Mouse (Mus musculus): ENCODE results near the gene Cpm.
A peak's percentile ranks its signal among the peaks of the same experiment; 100 is the strongest.
"Not testable (repeated sequence)": the region's sequence is repeated elsewhere in the genome, so short reads cannot be mapped to it uniquely, and the experiment has no call there.

The Cpm gene

DNA sequence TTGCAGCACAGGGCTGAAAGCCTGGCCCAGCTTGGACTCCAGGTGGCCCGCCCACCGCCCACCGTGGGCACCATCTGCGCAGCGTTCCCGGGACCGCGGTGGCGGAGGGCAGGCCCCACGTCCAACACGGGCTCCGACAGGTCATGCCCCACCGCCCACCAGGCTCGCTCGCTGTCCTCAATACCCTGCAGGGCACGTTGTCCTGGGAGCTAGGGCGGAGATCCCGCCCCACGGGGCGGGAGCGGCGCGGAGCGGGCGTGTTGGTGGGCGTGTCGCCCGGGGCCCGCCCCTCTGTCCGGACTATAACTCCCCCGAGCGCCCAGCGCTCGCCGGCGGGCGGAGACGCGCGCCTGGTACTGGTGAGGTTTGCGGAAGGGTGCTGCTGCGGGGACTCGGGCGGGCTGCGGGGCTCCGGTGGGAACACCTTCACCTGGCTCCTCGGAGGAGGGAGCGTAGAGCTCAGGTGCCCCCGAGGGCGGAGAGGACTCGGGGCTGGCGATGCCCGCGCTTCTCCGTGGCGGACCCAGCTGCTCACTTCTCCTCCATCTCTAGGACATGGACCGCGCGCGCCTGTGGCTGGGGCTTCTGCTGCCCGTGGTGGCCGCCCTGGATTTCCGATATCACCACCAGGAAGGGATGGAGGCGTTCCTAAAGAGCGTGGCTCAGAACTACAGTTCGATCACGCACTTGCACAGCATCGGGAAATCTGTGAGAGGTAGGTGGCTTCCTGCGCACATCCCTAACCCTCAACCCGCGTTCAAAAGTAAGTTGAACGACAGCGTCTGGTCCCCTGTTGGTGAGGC, at the start of gene Cpm:
Cpm (plus strand) TSS at position 332 of the 803 bp plus-strand sequence.
- no peak for DNase-seq (ENCODE audit: extremely low spot score, low read depth, low spot score)

GRCm38 (mm10) chr10:117579771-117580284, 49.5 kb upstream of the Cpm start:
- DNase-seq (ENCODE audit: extremely low spot score, low read depth, low spot score) = no peak

GRCm38 (mm10) chr10:117580405-117580804, 48.9 kb upstream of the Cpm start:
- no peak for DNase-seq (ENCODE audit: extremely low spot score, low read depth, low spot score)

DNA sequence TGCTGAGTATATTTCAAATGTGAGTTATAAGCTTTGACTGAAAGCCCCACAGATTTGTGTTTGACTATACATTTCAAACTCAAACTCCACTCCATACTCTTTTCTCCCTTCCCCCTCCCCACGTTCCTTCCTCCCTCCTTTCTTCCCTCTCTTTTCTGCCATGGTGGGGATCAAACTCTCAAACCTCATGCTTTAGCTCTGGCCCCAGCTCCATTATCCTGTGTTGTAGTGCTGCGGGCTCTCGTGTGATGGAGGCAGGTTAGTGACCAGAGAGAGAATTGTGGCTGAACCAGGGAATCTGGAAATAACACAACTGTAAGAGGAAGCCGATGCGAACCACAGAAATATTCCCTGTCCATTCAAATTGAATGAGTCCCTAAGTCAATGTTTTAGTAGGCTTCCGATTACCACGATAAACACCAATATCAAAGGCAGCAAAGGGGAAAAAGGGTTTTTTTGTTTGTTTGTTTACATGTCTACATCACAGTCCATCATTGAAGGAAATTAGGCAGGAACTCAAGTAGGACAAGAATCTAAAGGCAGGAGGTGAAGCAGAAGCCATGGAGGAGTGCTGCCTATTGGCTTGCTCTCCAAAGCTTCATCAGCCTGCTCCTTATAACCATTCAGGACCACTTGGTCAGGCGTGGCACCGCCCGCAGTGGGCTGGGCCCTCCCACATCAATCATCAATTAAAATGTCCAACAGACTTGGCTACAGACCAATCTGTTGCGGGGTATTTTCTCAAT, 48.1 kb upstream of the Cpm start:
- DNase-seq (ENCODE audit: extremely low spot score, low read depth, low spot score) = no peak

DNA sequence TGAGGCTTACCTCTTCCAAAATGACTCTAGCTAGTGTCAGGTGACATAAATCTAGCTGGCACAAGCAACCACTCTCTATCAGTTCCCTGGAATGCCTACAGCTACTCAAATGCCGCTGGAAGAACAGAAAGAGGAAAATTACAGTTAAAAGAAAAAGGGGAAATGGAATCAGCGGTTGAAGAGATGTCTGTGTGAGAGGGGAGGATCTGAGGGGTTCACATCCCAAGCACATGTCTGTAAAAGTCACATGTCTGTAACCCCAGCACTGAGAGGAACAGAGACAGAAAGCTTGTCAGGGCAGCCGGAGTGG, 47.6 kb upstream of the Cpm start:
- no peak for DNase-seq (ENCODE audit: extremely low spot score, low read depth, low spot score)

DNA sequence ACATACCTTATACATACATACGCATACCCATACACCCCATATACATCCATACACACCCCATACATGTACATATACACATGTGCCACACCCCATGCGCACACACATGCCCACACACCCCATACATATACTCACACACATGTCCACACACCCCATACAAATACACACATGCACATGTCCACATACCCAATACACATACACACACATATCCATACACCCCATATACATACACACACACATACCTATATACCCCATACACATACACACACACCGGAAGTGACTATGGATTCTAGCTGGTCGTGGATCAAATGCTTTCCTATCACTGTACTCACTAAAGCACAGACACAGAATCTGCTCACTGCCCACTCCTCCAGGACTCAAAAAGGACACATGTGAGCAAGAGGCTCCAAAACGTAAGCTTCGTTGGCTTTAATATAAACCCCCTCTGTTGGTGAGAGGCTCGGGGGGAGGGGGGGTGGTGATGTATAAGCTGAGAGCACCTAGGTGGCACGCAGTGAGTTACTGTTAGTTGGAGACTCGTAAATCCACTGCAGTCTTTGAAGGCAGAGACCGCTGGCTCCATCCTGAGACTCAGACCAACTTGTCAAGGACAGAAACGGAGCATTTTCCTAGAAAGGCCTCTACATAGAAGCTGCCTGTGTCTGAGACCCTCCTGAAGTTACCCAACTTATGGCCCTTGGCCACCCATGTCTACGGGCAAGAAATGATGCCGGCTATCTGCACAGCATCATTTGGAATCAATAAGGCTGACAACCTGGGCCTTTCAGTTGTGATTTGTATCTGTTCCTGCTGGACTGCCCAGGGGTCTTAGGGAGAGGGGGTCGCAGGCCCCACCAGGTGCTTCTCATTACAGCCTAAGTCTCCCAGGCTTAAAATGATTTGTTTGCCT, 45.9 kb upstream of the Cpm start:
- DNase-seq (ENCODE audit: extremely low spot score, low read depth, low spot score) = peak; percentile 84

DNA sequence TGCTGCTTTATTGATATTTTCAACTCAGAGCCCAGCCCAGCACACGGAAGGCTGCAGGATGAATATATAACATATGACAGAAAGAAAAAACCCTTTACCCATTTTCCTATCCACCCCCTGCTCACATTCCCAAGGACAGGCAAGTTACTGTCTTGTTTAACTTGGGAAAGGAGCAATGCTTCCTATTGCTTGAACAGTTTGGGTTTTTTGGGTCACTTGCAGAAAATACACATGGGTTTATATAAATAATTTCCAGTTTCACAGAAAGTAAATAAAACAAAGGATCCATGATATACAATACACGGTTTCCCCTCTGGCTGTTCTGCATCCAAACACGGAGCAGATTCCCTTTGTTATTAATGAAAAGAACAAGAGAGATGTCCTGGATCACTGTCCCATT, 45.2 kb upstream of the Cpm start:
- DNase-seq (ENCODE audit: extremely low spot score, low read depth, low spot score) = no peak

- no peak for DNase-seq (ENCODE audit: extremely low spot score, low read depth, low spot score)
Observed at GRCm38 (mm10) chr10:117584566-117585515, 44.5 kb upstream of the Cpm start.

DNA sequence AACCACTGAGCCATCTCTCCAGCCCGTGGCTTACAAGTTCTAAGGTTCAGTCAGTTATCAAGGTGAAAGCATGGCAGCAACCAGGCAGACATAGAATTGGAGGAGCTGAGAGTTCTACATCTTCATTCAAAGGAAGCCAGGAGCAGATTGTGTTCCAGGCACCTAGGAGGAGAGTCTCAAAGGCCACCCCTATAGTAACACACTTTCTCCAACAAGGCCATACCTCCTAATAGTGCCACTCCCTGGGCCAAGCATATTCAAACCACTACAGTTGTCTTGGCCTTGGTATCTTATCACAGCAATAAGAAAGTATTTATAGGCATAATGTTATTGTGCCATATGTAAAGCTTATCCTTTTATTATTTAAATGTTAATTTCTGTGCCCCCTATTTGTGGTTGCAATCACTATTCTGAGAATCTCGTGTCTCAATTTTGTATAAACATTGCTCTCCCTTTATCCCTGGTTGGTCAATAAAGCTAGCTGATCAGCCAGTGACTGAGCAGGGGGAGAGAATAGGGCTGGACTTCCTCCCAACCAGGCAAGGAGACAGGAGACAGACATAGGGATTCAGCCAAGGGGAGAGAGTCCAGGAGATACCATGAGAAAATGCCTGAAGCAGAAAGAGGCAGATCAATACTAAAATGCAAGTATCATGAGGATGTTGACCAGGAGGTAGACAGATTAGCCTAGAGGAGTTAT, 43.5 kb upstream of the Cpm start:
- DNase-seq (ENCODE audit: extremely low spot score, low read depth, low spot score) = no peak

DNA sequence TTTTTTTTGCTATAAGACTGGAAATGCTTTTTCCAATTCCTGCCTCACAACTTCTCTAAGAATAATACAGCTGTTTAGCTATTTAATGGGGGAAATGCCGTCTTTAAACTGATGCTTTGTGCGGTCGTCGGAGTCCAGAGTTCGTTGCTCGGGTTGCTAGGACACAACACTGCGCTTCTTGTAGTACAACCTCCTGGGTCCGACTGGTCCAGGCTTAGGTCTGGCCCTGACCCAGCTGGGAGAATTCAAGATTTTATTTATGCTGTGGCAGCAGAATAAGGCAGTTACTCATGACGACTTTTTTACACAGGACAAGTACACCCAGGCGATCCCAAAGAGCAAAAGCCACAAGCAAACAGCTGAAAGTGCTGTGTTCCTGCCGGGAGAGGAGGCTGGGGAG, 42.4 kb upstream of the Cpm start:
- DNase-seq (ENCODE audit: extremely low spot score, low read depth, low spot score) = no peak

GRCm38 (mm10) chr10:117587335-117587734, 42.0 kb upstream of the Cpm start:
- no peak for DNase-seq (ENCODE audit: extremely low spot score, low read depth, low spot score)

DNA sequence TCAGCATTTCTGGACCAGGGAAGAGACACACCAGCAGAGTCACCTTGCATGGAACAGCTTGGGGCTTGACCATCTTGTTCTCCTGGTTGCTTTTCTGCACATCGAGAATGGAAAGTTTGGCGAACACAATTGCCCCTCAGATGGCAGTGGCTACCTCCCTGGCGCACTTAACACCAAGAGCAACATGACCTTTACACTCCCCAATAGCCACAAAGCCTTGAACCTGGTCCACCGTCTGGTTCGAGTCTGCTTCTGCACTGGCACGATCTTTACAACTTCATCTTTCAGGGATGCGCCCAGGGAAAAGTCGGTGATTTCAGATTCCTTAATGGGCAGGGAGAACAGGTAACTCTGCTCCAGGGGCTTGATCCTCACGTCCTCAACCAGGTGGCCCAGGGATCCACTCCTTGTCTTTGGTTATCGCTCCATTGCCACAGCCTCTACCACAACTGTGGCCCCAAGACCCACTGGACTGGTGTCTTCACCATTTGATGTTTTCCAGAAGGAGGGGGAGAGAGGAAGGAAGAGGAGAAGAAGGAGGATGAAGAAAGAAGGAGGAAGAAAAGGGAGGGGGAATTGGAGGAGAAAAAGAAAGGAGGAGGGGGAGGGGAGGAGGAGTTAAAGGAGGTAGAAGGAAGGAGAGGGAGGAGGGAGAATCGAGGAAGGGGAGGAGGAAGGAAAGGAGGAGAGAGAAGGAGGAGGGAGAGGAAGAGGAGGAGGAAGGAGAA, 40.7 kb upstream of the Cpm start:
- not testable (repeated sequence) for DNase-seq (ENCODE audit: extremely low spot score, low read depth, low spot score)

- no peak for DNase-seq (ENCODE audit: extremely low spot score, low read depth, low spot score)
Observed at GRCm38 (mm10) chr10:117589144-117589940, 40.0 kb upstream of the Cpm start.

GRCm38 (mm10) chr10:117590331-117591301, 38.7 kb upstream of the Cpm start:
- DNase-seq (ENCODE audit: extremely low spot score, low read depth, low spot score) = no peak

GRCm38 (mm10) chr10:117591766-117592165, 37.5 kb upstream of the Cpm start:
- DNase-seq (ENCODE audit: extremely low spot score, low read depth, low spot score) = no peak

DNA sequence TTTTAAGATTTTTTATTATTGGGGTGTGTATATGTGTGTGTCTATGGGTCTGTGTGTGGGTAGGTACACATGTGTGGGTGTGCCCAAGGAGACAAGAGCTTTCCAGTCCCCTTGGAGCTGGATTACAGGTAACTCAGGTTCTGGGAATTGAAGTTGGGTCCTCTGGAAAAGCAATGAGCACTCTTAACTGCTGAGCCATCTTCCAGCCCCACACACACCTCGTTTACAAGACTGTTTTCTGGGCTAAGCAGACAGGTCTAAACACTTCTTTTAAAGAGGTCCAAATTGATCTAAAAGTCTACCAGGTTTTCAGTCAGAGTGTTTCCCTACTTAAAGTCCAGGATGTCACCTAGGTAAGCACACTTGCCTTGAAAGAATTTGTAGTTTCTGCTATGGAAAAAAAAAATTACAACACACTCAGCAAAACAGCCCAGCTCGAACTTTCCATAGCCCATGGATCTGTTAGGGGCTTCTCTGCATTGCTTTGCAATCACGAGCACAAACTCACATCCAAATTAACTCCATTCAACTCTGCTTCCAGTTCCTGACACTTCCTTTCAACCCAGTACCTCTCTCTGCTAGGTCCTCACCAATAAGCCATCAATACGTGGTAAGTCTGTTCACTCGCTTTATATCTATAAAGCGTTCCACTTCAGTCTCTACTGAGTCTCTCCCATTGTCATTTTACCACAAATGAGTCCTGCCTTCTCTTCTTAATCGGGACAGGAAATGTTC, 36.8 kb upstream of the Cpm start:
- no peak for DNase-seq (ENCODE audit: extremely low spot score, low read depth, low spot score)

Measured in hindlimb bud, embryonic 11.5 days (tissue).